Mouse (Mus musculus) induced T-regulatory cell, adult 2 months (primary cell): ENCODE data around the gene Ndel1.
A peak's percentile ranks its signal among the peaks of the same experiment; 100 is the strongest.

ENCODE experiments used
- DNase-seq: peaks from one replicate; pipeline ENCODE4 v3.0.0-alpha.2; 2012; ENCODE audit warnings: low read depth

The Ndel1 gene

GRCm38 (mm10) chr11:68892233-68892832, 20.7 kb upstream of the Ndel1 start:
- no peak for DNase-seq

DNA sequence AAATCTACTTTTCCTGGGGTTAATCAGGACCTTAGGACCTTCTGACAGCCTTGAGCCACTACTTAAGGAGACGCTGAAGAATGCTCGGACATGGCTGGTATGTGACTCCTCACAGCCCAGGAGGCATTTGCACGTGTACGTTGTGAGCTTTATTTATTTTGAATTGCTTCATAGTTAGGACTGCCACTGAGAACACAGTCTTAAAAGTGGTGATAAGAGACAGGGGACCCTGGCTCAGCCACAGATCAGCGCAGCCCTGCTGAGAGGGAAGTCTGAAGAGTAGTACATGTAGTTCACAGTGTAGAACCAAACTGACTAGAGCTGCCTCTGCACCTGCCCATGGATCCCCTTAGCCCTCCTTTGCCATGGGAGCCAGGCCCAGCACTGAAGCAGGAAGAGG, 20.2 kb upstream of the Ndel1 start:
- DNase-seq, result no peak

GRCm38 (mm10) chr11:68890625-68891024, 19.0 kb upstream of the Ndel1 start:
- no peak for DNase-seq

GRCm38 (mm10) chr11:68888653-68889052, 17.0 kb upstream of the Ndel1 start:
- no peak for DNase-seq

DNA sequence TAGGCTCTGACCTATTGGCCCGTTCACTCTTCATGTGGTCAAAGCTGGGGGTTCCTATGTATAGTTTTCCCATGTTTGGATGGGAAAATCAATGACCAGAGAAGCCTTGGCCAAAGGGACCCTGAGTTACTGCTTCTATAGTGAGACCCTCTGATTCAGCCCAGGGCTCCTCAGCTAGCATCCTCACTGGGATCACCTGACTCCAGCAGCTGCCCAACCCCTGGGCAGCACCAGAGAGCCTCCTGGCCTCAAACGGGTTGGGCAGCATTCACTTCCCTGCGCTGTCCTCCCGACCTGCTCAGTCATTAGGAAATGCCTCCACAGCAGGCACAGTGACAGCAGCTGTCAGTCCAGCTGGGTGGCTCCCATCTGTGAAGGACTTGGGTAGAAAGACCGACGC, 16.6 kb upstream of the Ndel1 start, which contains the start of gene Rnf222:
Gene Rnf222 (plus strand): TSS at position 301 of the 400 bp plus-strand sequence.
- no peak for DNase-seq

DNA sequence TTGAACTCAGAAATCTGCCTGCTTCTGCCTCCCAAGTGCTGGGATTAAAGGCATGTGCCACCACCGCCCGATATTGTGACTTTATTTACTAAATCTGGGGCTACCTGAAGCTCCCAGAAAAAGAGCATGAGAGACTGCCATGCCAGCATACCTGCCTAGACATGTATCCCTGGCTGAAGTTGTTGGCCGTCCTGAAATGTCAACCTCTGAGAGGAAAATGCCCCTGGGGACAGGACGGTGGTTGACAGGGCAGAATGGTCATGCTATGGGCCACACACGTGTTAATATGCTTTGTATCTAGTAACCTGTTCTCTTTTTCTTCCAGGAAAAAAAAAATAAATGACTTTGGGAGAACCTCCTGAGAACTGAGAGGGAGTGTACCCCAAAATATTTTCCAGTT, 14.4 kb upstream of the Ndel1 start:
- no peak for DNase-seq

DNA sequence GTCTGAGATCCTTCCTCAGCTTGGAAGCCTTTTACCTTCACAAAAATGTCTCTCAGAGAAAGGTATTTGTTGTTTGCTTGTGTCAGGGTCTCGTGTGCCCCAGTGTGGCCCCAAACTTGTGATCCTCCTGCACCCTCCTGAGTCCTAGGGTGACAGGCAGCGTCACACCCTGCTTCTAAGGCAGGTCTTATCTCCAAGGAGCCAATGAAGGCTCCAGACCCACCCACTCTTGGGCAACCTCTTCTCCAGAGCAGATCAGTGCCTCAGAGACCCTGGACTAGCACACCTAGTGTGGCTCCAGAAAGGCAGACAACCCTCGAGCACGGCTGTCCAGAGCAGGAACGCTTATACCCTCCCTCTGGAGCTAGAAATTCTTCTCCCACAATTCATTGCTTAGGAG, 12.7 kb upstream of the Ndel1 start:
- DNase-seq, result no peak

DNA sequence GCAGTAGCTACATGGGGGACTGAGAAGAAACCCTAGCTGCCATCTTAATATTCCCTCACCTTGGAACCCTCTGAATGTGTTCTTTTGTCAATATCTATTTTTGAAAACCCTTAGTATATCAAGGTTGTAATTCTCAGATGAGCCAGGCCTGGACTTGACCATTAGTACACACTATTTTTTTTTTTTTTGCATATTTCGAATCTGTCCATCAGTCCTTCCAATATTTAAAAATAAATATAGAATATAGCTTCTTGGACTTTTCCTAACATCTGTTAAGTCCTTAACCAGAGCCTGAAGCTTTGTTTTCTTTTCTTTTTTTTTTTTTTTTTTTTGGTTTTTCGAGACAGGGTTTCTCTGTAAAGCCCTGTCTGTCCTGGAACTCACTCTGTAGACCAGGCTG, 12.2 kb upstream of the Ndel1 start:
- no peak for DNase-seq

DNA sequence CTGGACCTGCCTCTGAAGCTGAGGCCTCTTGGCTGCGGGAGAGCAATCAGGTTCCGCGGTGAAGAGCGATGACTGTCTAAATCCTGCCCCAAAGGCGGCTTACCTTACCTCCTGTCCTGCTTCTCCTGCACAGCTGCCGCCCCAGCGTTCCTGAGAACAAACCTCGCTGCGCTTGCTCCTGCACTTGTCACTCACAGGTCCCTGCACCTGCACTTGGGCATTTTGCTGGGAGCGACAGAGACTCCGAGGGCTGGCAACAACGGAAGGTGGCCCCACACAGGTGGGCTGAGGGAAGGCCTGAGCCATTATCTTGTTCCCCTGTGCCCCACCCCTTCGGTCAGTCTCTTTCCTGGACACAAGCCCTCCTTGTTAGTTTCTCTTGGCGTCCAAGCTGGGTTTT, 10.4 kb upstream of the Ndel1 start:
- DNase-seq, result no peak

GRCm38 (mm10) chr11:68878811-68879210, 7.2 kb upstream of the Ndel1 start:
- DNase-seq, result no peak

DNA sequence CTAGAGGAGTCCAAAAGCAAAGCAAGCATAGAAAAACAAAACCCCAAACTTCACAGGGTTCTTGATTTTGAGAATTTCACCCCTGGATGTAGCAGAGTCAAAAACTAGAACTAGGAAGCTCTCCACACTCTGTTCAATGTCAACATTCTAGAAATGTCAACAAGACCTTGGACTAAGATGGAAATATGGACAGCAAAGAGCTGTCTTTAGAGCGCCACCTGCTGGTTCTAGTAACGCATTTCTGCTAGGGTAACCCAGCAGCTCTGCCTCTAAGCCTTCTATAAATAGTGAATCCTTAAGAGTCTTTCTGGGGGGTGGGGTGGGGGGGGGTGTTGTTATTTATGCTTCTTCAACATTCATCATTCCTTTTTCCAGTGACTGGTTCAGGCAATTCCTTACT, 3.2 kb upstream of the Ndel1 start:
- DNase-seq, result peak; percentile 84

DNA sequence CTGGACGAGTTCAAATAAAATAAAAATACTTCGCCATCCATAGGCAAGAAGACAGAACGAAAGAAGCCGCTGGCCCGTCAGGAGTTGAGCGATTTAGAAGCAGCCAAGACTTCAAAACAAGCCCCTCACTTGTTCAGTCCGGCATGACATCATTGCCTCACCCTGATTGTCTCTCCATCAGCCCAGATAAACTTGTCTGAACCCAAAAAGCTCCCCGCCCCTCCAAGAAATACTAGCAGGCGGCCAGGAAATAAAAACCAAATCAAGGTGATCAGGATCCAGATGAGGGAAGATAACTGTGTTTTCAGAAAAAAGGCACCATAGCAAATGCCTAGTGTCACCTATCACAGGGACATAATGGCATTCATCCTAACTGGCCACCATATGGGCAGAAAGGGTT, 381 bp downstream of the Ndel1 start:
- no peak for DNase-seq

- DNase-seq, result no peak
These were observed 7.0 kb downstream of the Ndel1 start for GRCm38 (mm10) chr11:68864544-68865189.

GRCm38 (mm10) chr11:68863631-68864091, 8.0 kb downstream of the Ndel1 start:
- DNase-seq, result no peak

DNA sequence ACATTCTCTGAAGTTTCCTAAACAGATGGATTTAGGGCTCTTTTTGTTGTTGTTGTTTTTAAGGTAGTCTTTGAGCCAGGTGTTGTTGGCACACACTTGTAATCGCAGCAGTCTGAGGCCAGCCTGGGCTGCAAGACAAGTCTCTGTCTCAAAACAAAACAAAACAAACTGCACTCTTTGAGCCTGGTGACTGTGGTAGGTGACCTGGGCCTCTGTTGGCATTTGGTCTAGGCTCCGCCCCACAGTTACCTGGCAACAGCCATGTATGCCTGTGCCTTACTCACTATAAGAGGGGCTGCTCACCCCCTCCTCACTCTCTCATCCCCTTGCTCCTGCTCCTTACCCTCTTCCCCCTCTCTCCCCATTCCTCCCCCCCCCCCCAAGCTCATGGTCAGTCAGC, 9.4 kb downstream of the Ndel1 start:
- DNase-seq, result no peak

GRCm38 (mm10) chr11:68859943-68860593, 11.6 kb downstream of the Ndel1 start:
- DNase-seq, result no peak

GRCm38 (mm10) chr11:68857329-68857728, 14.3 kb downstream of the Ndel1 start:
- DNase-seq, result no peak

GRCm38 (mm10) chr11:68854621-68855020, 17.0 kb downstream of the Ndel1 start:
- DNase-seq, result no peak

- DNase-seq, result peak; percentile 66
These were observed 17.9 kb downstream of the Ndel1 start for GRCm38 (mm10) chr11:68853611-68854401.

- peak; percentile 100 for DNase-seq
These were observed 18.7 kb downstream of the Ndel1 start for GRCm38 (mm10) chr11:68852932-68853409.

GRCm38 (mm10) chr11:68852486-68852901, 19.2 kb downstream of the Ndel1 start:
- no peak for DNase-seq
